In the genomic region with DNA sequence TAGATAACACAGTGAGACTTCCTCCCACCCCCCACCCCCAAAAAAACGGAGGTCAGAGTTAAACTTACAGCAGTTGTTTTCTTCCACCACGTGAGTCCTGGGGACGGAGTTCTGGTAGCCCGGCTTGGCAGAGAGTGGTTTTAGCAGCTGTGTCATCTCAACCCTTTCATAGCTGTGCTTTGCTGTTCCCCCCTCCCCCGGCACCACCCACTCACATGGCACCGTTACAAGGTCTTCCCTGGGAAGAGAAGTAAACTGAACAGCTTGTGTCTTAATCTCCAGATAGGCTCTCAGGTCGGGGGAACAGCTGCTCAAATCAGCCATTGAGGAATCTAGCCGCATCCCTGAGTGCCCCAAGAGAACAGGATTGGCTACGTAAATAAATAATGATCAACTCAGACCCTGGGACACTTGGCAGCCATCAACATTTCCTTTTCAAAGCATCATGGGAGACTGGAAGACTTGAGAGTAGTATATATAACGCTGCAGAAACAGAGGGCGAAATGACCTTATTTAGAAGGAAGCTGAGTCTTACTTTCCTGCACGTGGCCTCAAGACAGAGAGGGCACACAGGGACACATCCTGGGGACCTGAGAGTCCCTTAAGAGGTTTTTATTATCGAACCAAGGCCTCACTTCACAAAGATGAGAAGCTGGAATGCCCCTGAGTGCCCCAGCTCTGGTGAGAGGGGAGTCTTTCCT, we compare ENCODE assay signal across 9 mouse cellular contexts. TPM values are rescaled to one million over a fixed set of nuclear protein-coding genes. Genes with fewer than 3 reads are reported as not detected.
DNase-seq lines count a peak whose midpoint lies in the region; ATAC-seq lines count a peak whose summit lies in the region.
"Had no signal": no experiment of that assay in that cellular context is flagged by ENCODE, and none has a peak within 500 bp of the region (broad histone marks: within the 10 kb centered on the region; RNA-seq: fewer than 3 reads in every experiment).

No protein-coding gene starts in this region.

- H3K27ac ChIP-seq in brown adipose tissue, adult 24 weeks (replicated peaks; ENCODE audit: low read depth, low read length), result peak overlapping the region; percentile 16; the same call in 1 of the 2 replicates
- peak overlapping the region; percentile 19; the same call in 1 of the 2 replicates for H3K27ac ChIP-seq in midbrain, embryonic 15.5 days
- no peak overlapping the region for H3K27ac ChIP-seq in liver, embryonic 11.5 days (ENCODE audit: low read depth, low read length)

- intact Hi-C loops in heart, postnatal 10 days (cut with DNase I), result no loop called here

- no peaks in the 10 kb centered on the region for H3K36me3 ChIP-seq in midbrain, embryonic 15.5 days (replicated peaks)
- H3K36me3 ChIP-seq in liver, embryonic 11.5 days (ENCODE audit: control insufficient read depth, insufficient read depth, low read length), result no peaks in the 10 kb centered on the region

- H3K4me2 ChIP-seq in midbrain, embryonic 15.5 days, result no peak overlapping the region
- no peak overlapping the region for H3K4me2 ChIP-seq in liver, embryonic 11.5 days

- H3K27me3 ChIP-seq in midbrain, embryonic 15.5 days (replicated peaks), result no peaks in the 10 kb centered on the region
- no peaks in the 10 kb centered on the region for H3K27me3 ChIP-seq in liver, embryonic 11.5 days (replicated peaks; ENCODE audit: control insufficient read depth, insufficient read depth, low read length)

- WGBS in midbrain, embryonic 15.5 days, result 44% methylated on average over 13 of the region's 13 CpGs
- 61% methylated on average over 13 of the region's 13 CpGs for whole genome bisulfite sequencing in liver, embryonic 11.5 days

- no peak for ATAC-seq in midbrain, embryonic 15.5 days (replicated peaks)
- ATAC-seq in liver, embryonic 11.5 days (replicated peaks; ENCODE audit: low FRiP score), result no peak

- H3K4me1 ChIP-seq in brown adipose tissue, adult 24 weeks (ENCODE audit: control insufficient read depth, insufficient read depth, insufficient read length, low read length), result no peaks in the 10 kb centered on the region; the same call in 1 of the 2 replicates
- peaks cover 4% of the 10 kb centered on the region for H3K4me1 ChIP-seq in midbrain, embryonic 15.5 days
- H3K4me1 ChIP-seq in liver, embryonic 11.5 days (replicated peaks; ENCODE audit: control insufficient read depth, insufficient read depth, low read length), result peaks cover 14% of the 10 kb centered on the region; the same call in 1 of the 2 replicates

- H3K4me3 ChIP-seq in brown adipose tissue, adult 24 weeks (ENCODE audit: insufficient read depth, low read depth, low read length), result no peak overlapping the region
- no peak overlapping the region for H3K4me3 ChIP-seq in midbrain, embryonic 15.5 days
- no peak overlapping the region for H3K4me3 ChIP-seq in liver, embryonic 11.5 days (ENCODE audit: low read depth, low read length)
- H3K4me3 ChIP-seq: megakaryocyte, embryonic 14.5 days had no signal

- H3K9ac ChIP-seq in midbrain, embryonic 15.5 days, result no peak overlapping the region
- H3K9ac ChIP-seq in liver, embryonic 11.5 days (ENCODE audit: low read depth, low read length), result no peak overlapping the region

- peak; percentile 70 to 79 for DNase-seq in cerebellum, postnatal 10 days
- no peak for DNase-seq in cerebellum, postnatal 25 days
- peak; percentile 91 for DNase-seq in heart, postnatal 10 days
- DNase-seq in kidney, postnatal 4 days, result peak; percentile 87 to 91
- DNase-seq in testis, postnatal 14 days (ENCODE audit: low spot score), result peak; percentile 91
- DNase-seq in liver, embryonic 11.5 days (ENCODE audit: low spot score), result no peak

- no peaks in the 10 kb centered on the region for H3K9me3 ChIP-seq in midbrain, embryonic 15.5 days
- H3K9me3 ChIP-seq in liver, embryonic 11.5 days (ENCODE audit: control insufficient read depth, low read length), result no peaks in the 10 kb centered on the region
- H3K9me3 ChIP-seq: megakaryocyte, embryonic 14.5 days had no signal

RNA-seq across cellular contexts. Expression of a gene that starts 0.6 kb away (rescaled TPM):
- 19.2 and 19.3 TPM in 2 replicates for polyA plus RNA-seq in brown adipose tissue, adult 24 weeks (2012; ENCODE audit: insufficient read depth, insufficient read length, missing spikeins)
- 10 to 100 TPM; 45.3 to 45.8 TPM for total RNA-seq in heart, postnatal 10 days (2021)
- 199 and 200 TPM in 2 replicates for polyA plus RNA-seq in midbrain, embryonic 15.5 days (2015; fragmentation: Nextera tagmentation; extraction: Ambion mirVana)
- 133 and 135 TPM in 2 replicates for polyA plus RNA-seq in liver, embryonic 11.5 days (2014; fragmentation: Nextera tagmentation; extraction: Ambion mirVana)

RNA-seq across cellular contexts. Expression of a gene that starts 28.6 kb away (rescaled TPM):
- not detected in 2 replicates for polyA plus RNA-seq in brown adipose tissue, adult 24 weeks (2012; ENCODE audit: insufficient read depth, insufficient read length, missing spikeins)
- total RNA-seq in heart, postnatal 10 days (2021), result not detected
- polyA plus RNA-seq in midbrain, embryonic 15.5 days (2015; fragmentation: Nextera tagmentation; extraction: Ambion mirVana), result not detected in 2 replicates
- 0.16 TPM in 1 of 2 replicates, not detected in the other for polyA plus RNA-seq in liver, embryonic 11.5 days (2014; fragmentation: Nextera tagmentation; extraction: Ambion mirVana)

RNA-seq across cellular contexts. Expression of a gene that starts 36.1 kb away (rescaled TPM):
- polyA plus RNA-seq in brown adipose tissue, adult 24 weeks (2012; ENCODE audit: insufficient read depth, insufficient read length, missing spikeins), result not detected in 2 replicates
- total RNA-seq in heart, postnatal 10 days (2021), result 1 to 10 TPM; 2.5 to 3.9 TPM
- 5.3 and 7.3 TPM in 2 replicates for polyA plus RNA-seq in midbrain, embryonic 15.5 days (2015; fragmentation: Nextera tagmentation; extraction: Ambion mirVana)
- 39.0 and 44.1 TPM in 2 replicates for polyA plus RNA-seq in liver, embryonic 11.5 days (2014; fragmentation: Nextera tagmentation; extraction: Ambion mirVana)

Comparison
In these comparisons a context has a peak if more than half of its experiments do, and no peak if none do; other contexts are left out.
1. DNase-seq: peak in cerebellum, postnatal 10 days (2 of 2), heart, postnatal 10 days (2 of 2), kidney, postnatal 4 days (2 of 2) and testis, postnatal 14 days (single experiment); none in cerebellum, postnatal 25 days (0 of 2) and liver, embryonic 11.5 days (single experiment).